Mouse (Mus musculus): ENCODE measurements around the gene Dop1b. TPM values are rescaled to one million over a fixed set of nuclear protein-coding genes. Genes with fewer than 3 reads are reported as not detected.
"Not testable (repeated sequence)": the region's sequence is repeated elsewhere in the genome, so short reads cannot be mapped to it uniquely, and the experiment has no call there.

The Dop1b gene
- polyA plus RNA-seq (2016; fragmentation: Nextera tagmentation; extraction: Ambion mirVana) = 8.9 and 12.9 TPM in 2 replicates

- DNase-seq (ENCODE audit: low spot score) = peak; percentile 99
- under 1% methylated on average over 75 of the region's 77 CpGs for WGBS
- Histone ChIP-seq H3K4me1 (peaks cover 22% of the 10 kb centered on the region), H3K27me3 (ENCODE audit: low read depth, poor library complexity, severe bottlenecking) (peaks cover 41% of the 10 kb centered on the region), H3K36me3 (no peaks in the 10 kb centered on the region), H3K4me3 (peak within 1 kb of the TSS; percentile 82), H3K27ac (replicated peaks) (peak within 1 kb of the TSS; percentile 87), H3K9me3 (replicated peaks) (no peaks in the 10 kb centered on the region)
These were observed at the start of gene Dop1b for GRCm38 (mm10) chr16:93711411-93712188. TSS of gene Dop1b (plus strand) at chr16:93711904.

GRCm38 (mm10) chr16:93667976-93668375 lies 43.7 kb upstream of the Dop1b start:
- H3K4me1 ChIP-seq = no peaks in the 10 kb centered on the region
- H3K4me3 ChIP-seq = no peak overlapping the region
- no peaks in the 10 kb centered on the region for H3K36me3 ChIP-seq
- no peak overlapping the region for H3K27ac ChIP-seq (replicated peaks)
- H3K9me3 ChIP-seq (replicated peaks) = peaks cover 22% of the 10 kb centered on the region
- DNase-seq (ENCODE audit: low spot score) = no peak
- no peaks in the 10 kb centered on the region for H3K27me3 ChIP-seq (ENCODE audit: low read depth, poor library complexity, severe bottlenecking)

GRCm38 (mm10) chr16:93669521-93669920 lies 42.2 kb upstream of the Dop1b start:
- Histone ChIP-seq H3K27me3 (ENCODE audit: low read depth, poor library complexity, severe bottlenecking) (no peaks in the 10 kb centered on the region), H3K36me3 (no peaks in the 10 kb centered on the region), H3K9me3 (replicated peaks) (peaks cover 19% of the 10 kb centered on the region), H3K27ac (replicated peaks) (no peak overlapping the region), H3K4me1 (no peaks in the 10 kb centered on the region), H3K4me3 (no peak overlapping the region)
- no peak for DNase-seq (ENCODE audit: low spot score)

GRCm38 (mm10) chr16:93670466-93670865 lies 41.2 kb upstream of the Dop1b start:
- not testable (repeated sequence) for H3K27me3 ChIP-seq (ENCODE audit: low read depth, poor library complexity, severe bottlenecking); H3K4me3 ChIP-seq
- WGBS = 38% methylated on average over 4 of the region's 4 CpGs

GRCm38 (mm10) chr16:93671064-93671463 lies 40.6 kb upstream of the Dop1b start:
- Histone ChIP-seq H3K27me3 (ENCODE audit: low read depth, poor library complexity, severe bottlenecking) (no peaks in the 10 kb centered on the region), H3K27ac (replicated peaks) (no peak overlapping the region), H3K36me3 (no peaks in the 10 kb centered on the region), H3K4me1 (no peaks in the 10 kb centered on the region), H3K9me3 (replicated peaks) (peaks cover 19% of the 10 kb centered on the region), H3K4me3 (no peak overlapping the region)
- DNase-seq (ENCODE audit: low spot score) = no peak
- WGBS = 92% methylated on average over 5 of the region's 5 CpGs

More at GRCm38 (mm10) chr16:93670466-93670865, 41.2 kb upstream of the Dop1b start:
- H3K9me3 ChIP-seq (replicated peaks) = peaks cover 19% of the 10 kb centered on the region
- H3K4me1 ChIP-seq; H3K27ac ChIP-seq (replicated peaks); H3K36me3 ChIP-seq; DNase-seq (ENCODE audit: low spot score): not testable (repeated sequence)

GRCm38 (mm10) chr16:93676376-93676775 lies 35.3 kb upstream of the Dop1b start:
- H3K27me3 ChIP-seq (ENCODE audit: low read depth, poor library complexity, severe bottlenecking) = peaks cover 18% of the 10 kb centered on the region
- no peak overlapping the region for H3K4me3 ChIP-seq
- no peak for DNase-seq (ENCODE audit: low spot score)
- no peak overlapping the region for H3K27ac ChIP-seq (replicated peaks)
- peaks cover 3% of the 10 kb centered on the region; the same call in 1 of the 2 replicates for H3K9me3 ChIP-seq (replicated peaks)
- 87% methylated on average over 5 of the region's 5 CpGs for WGBS
- H3K36me3 ChIP-seq = no peaks in the 10 kb centered on the region
- no peaks in the 10 kb centered on the region for H3K4me1 ChIP-seq

GRCm38 (mm10) chr16:93678206-93678605 lies 33.5 kb upstream of the Dop1b start:
- no peaks in the 10 kb centered on the region for H3K36me3 ChIP-seq
- 85% methylated on average over 4 of the region's 4 CpGs for WGBS
- no peak overlapping the region for H3K4me3 ChIP-seq
- peaks cover 3% of the 10 kb centered on the region; the same call in 1 of the 2 replicates for H3K9me3 ChIP-seq (replicated peaks)
- H3K27ac ChIP-seq (replicated peaks) = no peak overlapping the region
- peaks cover 36% of the 10 kb centered on the region for H3K27me3 ChIP-seq (ENCODE audit: low read depth, poor library complexity, severe bottlenecking)
- peaks cover 10% of the 10 kb centered on the region for H3K4me1 ChIP-seq
- DNase-seq (ENCODE audit: low spot score) = no peak

- Histone ChIP-seq H3K36me3 (no peaks in the 10 kb centered on the region), H3K27me3 (ENCODE audit: low read depth, poor library complexity, severe bottlenecking) (peaks cover 46% of the 10 kb centered on the region), H3K9me3 (replicated peaks) (peaks cover 3% of the 10 kb centered on the region; the same call in 1 of the 2 replicates), H3K27ac (replicated peaks) (no peak overlapping the region), H3K4me3 (no peak overlapping the region), H3K4me1 (peaks cover 20% of the 10 kb centered on the region)
- 57% methylated on average over 9 of the region's 9 CpGs for WGBS
- DNase-seq (ENCODE audit: low spot score) = no peak
These were observed 32.5 kb upstream of the Dop1b start for GRCm38 (mm10) chr16:93679165-93679564.

GRCm38 (mm10) chr16:93682156-93682688 lies 29.5 kb upstream of the Dop1b start:
- H3K9me3 ChIP-seq (replicated peaks) = peaks cover 4% of the 10 kb centered on the region; the same call in 1 of the 2 replicates
- 25% methylated on average over 13 of the region's 13 CpGs for WGBS
- H3K4me3 ChIP-seq = peak overlapping the region; percentile 50
- peaks cover 22% of the 10 kb centered on the region for H3K4me1 ChIP-seq
- H3K27ac ChIP-seq (replicated peaks) = no peak overlapping the region
- peaks cover 65% of the 10 kb centered on the region for H3K27me3 ChIP-seq (ENCODE audit: low read depth, poor library complexity, severe bottlenecking)
- no peaks in the 10 kb centered on the region for H3K36me3 ChIP-seq
- no peak for DNase-seq (ENCODE audit: low spot score)

GRCm38 (mm10) chr16:93682689-93683507 lies 28.8 kb upstream of the Dop1b start, which contains the start of gene Cbr3:
TSS of gene Cbr3 (plus strand) at chr16:93683215.
- Histone ChIP-seq H3K27me3 (ENCODE audit: low read depth, poor library complexity, severe bottlenecking) (peaks cover 65% of the 10 kb centered on the region), H3K36me3 (no peaks in the 10 kb centered on the region), H3K4me1 (peaks cover 22% of the 10 kb centered on the region), H3K27ac (replicated peaks) (no peak within 1 kb of the TSS), H3K9me3 (replicated peaks) (0 out of 2 replicates have a peak, but pooled peaks cover 4% of the 10 kb centered on the region), H3K4me3 (peak within 1 kb of the TSS; percentile 50)
- DNase-seq (ENCODE audit: low spot score) = peak; percentile 67
- whole genome bisulfite sequencing = under 1% methylated on average over 63 of the region's 63 CpGs

GRCm38 (mm10) chr16:93683508-93684236 lies 28.0 kb upstream of the Dop1b start:
- under 1% methylated on average over 53 of the region's 53 CpGs for WGBS
- H3K27ac ChIP-seq (replicated peaks) = no peak overlapping the region

GRCm38 (mm10) chr16:93684441-93684840 lies 27.3 kb upstream of the Dop1b start:
- WGBS = 39% methylated on average over 7 of the region's 7 CpGs

More at GRCm38 (mm10) chr16:93683508-93684236, 28.0 kb upstream of the Dop1b start:
- peak overlapping the region; percentile 50 for H3K4me3 ChIP-seq
- H3K27me3 ChIP-seq (ENCODE audit: low read depth, poor library complexity, severe bottlenecking) = peaks cover 65% of the 10 kb centered on the region
- 0 out of 2 replicates have a peak, but pooled peaks cover 4% of the 10 kb centered on the region for H3K9me3 ChIP-seq (replicated peaks)
- H3K36me3 ChIP-seq = no peaks in the 10 kb centered on the region
- peaks cover 22% of the 10 kb centered on the region for H3K4me1 ChIP-seq
- DNase-seq (ENCODE audit: low spot score) = peak; percentile 43

More at GRCm38 (mm10) chr16:93684441-93684840, 27.3 kb upstream of the Dop1b start:
- peaks cover 62% of the 10 kb centered on the region for H3K27me3 ChIP-seq (ENCODE audit: low read depth, poor library complexity, severe bottlenecking)
- no peaks in the 10 kb centered on the region for H3K36me3 ChIP-seq
- 0 out of 2 replicates have a peak, but pooled peaks cover 4% of the 10 kb centered on the region for H3K9me3 ChIP-seq (replicated peaks)
- no peak for DNase-seq (ENCODE audit: low spot score)
- H3K4me3 ChIP-seq = peak overlapping the region; percentile 50; the same call in 1 of the 2 replicates
- no peak overlapping the region for H3K27ac ChIP-seq (replicated peaks)
- peaks cover 22% of the 10 kb centered on the region for H3K4me1 ChIP-seq
